Mouse (Mus musculus): Measurements from ENCODE around the gene Mcam. TPM values are rescaled to one million over a fixed set of nuclear protein-coding genes. Genes with fewer than 3 reads are reported as not detected.
"Not testable (repeated sequence)": the region's sequence is repeated elsewhere in the genome, so short reads cannot be mapped to it uniquely, and the experiment has no call there.

Gene Mcam
- polyA plus RNA-seq, 1 experiment = not detected

GRCm38 (mm10) chr9:44108269-44109055 is 25.8 kb upstream of the Mcam start:
- Histone ChIP-seq H3K4me1 (ENCODE audit: control insufficient read depth, insufficient read depth, low read length) (peaks cover 4% of the 10 kb centered on the region; the same call in 1 of the 2 replicates), H3K4me3 (ENCODE audit: insufficient read depth, low read length) (no peak overlapping the region), H3K27ac (ENCODE audit: insufficient read depth, low read depth, low read length) (no peak overlapping the region)
- TF ChIP-seq CTCF (IDR thresholded peaks at IDR 0.05; ENCODE audit: low read depth, low read length) (no peak), POLR2A (IDR thresholded peaks at IDR 0.05; ENCODE audit: borderline replicate concordance, low read depth, low read length) (no peak)

- TF ChIP-seq POLR2A (IDR thresholded peaks at IDR 0.05; ENCODE audit: borderline replicate concordance, low read depth, low read length) (no peak), CTCF (IDR thresholded peaks at IDR 0.05; ENCODE audit: low read depth, low read length) (peak; percentile 85)
- no peak overlapping the region for H3K27ac ChIP-seq (ENCODE audit: insufficient read depth, low read depth, low read length)
- peaks cover 6% of the 10 kb centered on the region; the same call in 1 of the 2 replicates for H3K4me1 ChIP-seq (ENCODE audit: control insufficient read depth, insufficient read depth, low read length)
- no peak overlapping the region for H3K4me3 ChIP-seq (ENCODE audit: insufficient read depth, low read length)
Observed at GRCm38 (mm10) chr9:44109360-44110095, 24.7 kb upstream of the Mcam start.

- H3K27ac ChIP-seq (ENCODE audit: insufficient read depth, low read depth, low read length); H3K4me3 ChIP-seq (ENCODE audit: insufficient read depth, low read length); H3K4me1 ChIP-seq (ENCODE audit: control insufficient read depth, insufficient read depth, low read length): not testable (repeated sequence)
Observed at GRCm38 (mm10) chr9:44111909-44112308, 22.4 kb upstream of the Mcam start.

GRCm38 (mm10) chr9:44113105-44113789 is 21.0 kb upstream of the Mcam start, which contains the start of the genes Gm49380 and Rnf26:
Gene Gm49380 (minus strand): TSS chr9:44113500.
Gene Rnf26 (minus strand): TSS chr9:44113517.
- Histone ChIP-seq H3K4me3 (ENCODE audit: insufficient read depth, low read length) (peak within 1 kb of the TSS; percentile 69), H3K27ac (ENCODE audit: insufficient read depth, low read depth, low read length) (0 out of 2 replicates have a peak within 1 kb of the TSS, but pooled peaks have one; percentile 8), H3K4me1 (ENCODE audit: control insufficient read depth, insufficient read depth, low read length) (peaks cover 6% of the 10 kb centered on the region; the same call in 1 of the 2 replicates)
- TF ChIP-seq POLR2A (IDR thresholded peaks at IDR 0.05; ENCODE audit: borderline replicate concordance, low read depth, low read length) = no peak
- TF ChIP-seq CTCF (IDR thresholded peaks at IDR 0.05; ENCODE audit: low read depth, low read length) = no peak

GRCm38 (mm10) chr9:44114453-44114852 is 19.8 kb upstream of the Mcam start:
- no peak for TF ChIP-seq POLR2A (IDR thresholded peaks at IDR 0.05; ENCODE audit: borderline replicate concordance, low read depth, low read length)
- no peak for TF ChIP-seq CTCF (IDR thresholded peaks at IDR 0.05; ENCODE audit: low read depth, low read length)

DNA sequence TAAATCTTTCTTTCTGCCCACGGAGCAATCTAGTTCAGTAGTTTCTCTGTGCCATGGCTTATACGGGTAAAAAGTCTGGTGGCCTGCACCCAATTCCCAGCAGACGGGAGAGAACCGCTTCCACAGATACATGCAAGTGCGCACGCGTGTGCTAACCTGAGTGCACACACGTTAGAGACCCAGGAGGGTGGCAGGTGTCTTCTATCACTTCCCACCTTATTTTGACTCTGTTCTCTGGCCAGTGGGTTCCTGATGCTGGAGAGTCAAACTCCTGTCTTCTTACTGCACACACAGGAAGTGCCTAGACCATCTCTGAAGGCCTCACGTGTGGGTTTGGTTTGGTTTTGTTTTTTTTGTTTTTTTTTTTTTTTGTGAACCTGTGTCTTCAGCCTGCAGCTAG is 18.7 kb upstream of the Mcam start:
- TF ChIP-seq CTCF (IDR thresholded peaks at IDR 0.05; ENCODE audit: low read depth, low read length) (no peak; the same call in 1 of the 2 replicates), POLR2A (IDR thresholded peaks at IDR 0.05; ENCODE audit: borderline replicate concordance, low read depth, low read length) (no peak)
- Histone ChIP-seq H3K4me3 (ENCODE audit: insufficient read depth, low read length) (no peak overlapping the region), H3K4me1 (ENCODE audit: control insufficient read depth, insufficient read depth, low read length) (peaks cover 2% of the 10 kb centered on the region; the same call in 1 of the 2 replicates), H3K27ac (ENCODE audit: insufficient read depth, low read depth, low read length) (no peak overlapping the region)

More at GRCm38 (mm10) chr9:44114453-44114852, 19.8 kb upstream of the Mcam start:
- no peak overlapping the region for H3K27ac ChIP-seq (ENCODE audit: insufficient read depth, low read depth, low read length)
- peaks cover 5% of the 10 kb centered on the region; the same call in 1 of the 2 replicates for H3K4me1 ChIP-seq (ENCODE audit: control insufficient read depth, insufficient read depth, low read length)
- H3K4me3 ChIP-seq (ENCODE audit: insufficient read depth, low read length) = no peak overlapping the region

- Histone ChIP-seq H3K27ac (ENCODE audit: insufficient read depth, low read depth, low read length) (no peak overlapping the region), H3K4me3 (ENCODE audit: insufficient read depth, low read length) (no peak overlapping the region), H3K4me1 (ENCODE audit: control insufficient read depth, insufficient read depth, low read length) (peaks cover 2% of the 10 kb centered on the region; the same call in 1 of the 2 replicates)
- TF ChIP-seq POLR2A (IDR thresholded peaks at IDR 0.05; ENCODE audit: borderline replicate concordance, low read depth, low read length) (no peak), CTCF (IDR thresholded peaks at IDR 0.05; ENCODE audit: low read depth, low read length) (no peak)
Observed at GRCm38 (mm10) chr9:44116182-44116581, 18.1 kb upstream of the Mcam start.

GRCm38 (mm10) chr9:44119011-44119410 is 15.3 kb upstream of the Mcam start:
- Histone ChIP-seq H3K27ac (ENCODE audit: insufficient read depth, low read depth, low read length) (no peak overlapping the region), H3K4me3 (ENCODE audit: insufficient read depth, low read length) (no peak overlapping the region), H3K4me1 (ENCODE audit: control insufficient read depth, insufficient read depth, low read length) (peaks cover 2% of the 10 kb centered on the region; the same call in 1 of the 2 replicates)
- TF ChIP-seq CTCF (IDR thresholded peaks at IDR 0.05; ENCODE audit: low read depth, low read length) (peak; percentile 73), POLR2A (IDR thresholded peaks at IDR 0.05; ENCODE audit: borderline replicate concordance, low read depth, low read length) (no peak)

GRCm38 (mm10) chr9:44119948-44120465 is 14.3 kb upstream of the Mcam start:
- TF ChIP-seq CTCF (IDR thresholded peaks at IDR 0.05; ENCODE audit: low read depth, low read length) (no peak), POLR2A (IDR thresholded peaks at IDR 0.05; ENCODE audit: borderline replicate concordance, low read depth, low read length) (no peak)
- H3K4me1 ChIP-seq (ENCODE audit: control insufficient read depth, insufficient read depth, low read length) = no peaks in the 10 kb centered on the region
- H3K27ac ChIP-seq (ENCODE audit: insufficient read depth, low read depth, low read length) = no peak overlapping the region
- no peak overlapping the region for H3K4me3 ChIP-seq (ENCODE audit: insufficient read depth, low read length)
